Mouse (Mus musculus): ENCODE results near the gene Bbc3.
A peak's percentile ranks its signal among the peaks of the same experiment; 100 is the strongest.
"Not testable (repeated sequence)": the region's sequence is repeated elsewhere in the genome, so short reads cannot be mapped to it uniquely, and the experiment has no call there.

The Bbc3 gene

GRCm38 (mm10) chr7:16308093-16308492 lies at the start of gene Bbc3:
TSS of gene Bbc3 (plus strand) at chr7:16308393.
- DNase-seq (ENCODE audit: low spot score in 2 of 2): not testable (repeated sequence)

GRCm38 (mm10) chr7:16259110-16259590 lies 49.0 kb upstream of the Bbc3 start, which contains the start of gene C5ar1:
TSS of gene C5ar1 (minus strand) at chr7:16259540.
- DNase-seq (ENCODE audit: low spot score in 2 of 2): no peak

GRCm38 (mm10) chr7:16261097-16261496 lies 47.1 kb upstream of the Bbc3 start:
- DNase-seq (ENCODE audit: low spot score in 2 of 2): no peak

GRCm38 (mm10) chr7:16263015-16263787 lies 45.0 kb upstream of the Bbc3 start:
- peak; percentile 70 to 90 for DNase-seq (ENCODE audit: low spot score in 2 of 2)

GRCm38 (mm10) chr7:16263843-16264242 lies 44.4 kb upstream of the Bbc3 start:
- no peak for DNase-seq (ENCODE audit: low spot score in 2 of 2)

- DNase-seq (ENCODE audit: low spot score in 2 of 2): no peak
These were observed 42.3 kb upstream of the Bbc3 start for GRCm38 (mm10) chr7:16265856-16266255.

GRCm38 (mm10) chr7:16266593-16266992 lies 41.6 kb upstream of the Bbc3 start:
- DNase-seq (ENCODE audit: low spot score in 2 of 2): not testable (repeated sequence)

GRCm38 (mm10) chr7:16271139-16271538 lies 37.1 kb upstream of the Bbc3 start:
- DNase-seq (ENCODE audit: low spot score in 2 of 2): no peak

GRCm38 (mm10) chr7:16272681-16273080 lies 35.5 kb upstream of the Bbc3 start:
- peak; percentile 67 to 87 for DNase-seq (ENCODE audit: low spot score in 2 of 2)

GRCm38 (mm10) chr7:16273081-16273765 lies 35.0 kb upstream of the Bbc3 start, which contains the start of gene Inafm1:
TSS of gene Inafm1 (minus strand) at chr7:16273617.
- peak in 1 of 2 experiments; percentile 94 for DNase-seq (ENCODE audit: low spot score in 2 of 2)

- peak; percentile 86 to 88 for DNase-seq (ENCODE audit: low spot score in 2 of 2)
These were observed 34.4 kb upstream of the Bbc3 start for GRCm38 (mm10) chr7:16273766-16274140.

- peak; percentile 53 to 57 for DNase-seq (ENCODE audit: low spot score in 2 of 2)
These were observed 33.0 kb upstream of the Bbc3 start for GRCm38 (mm10) chr7:16274922-16275890.

- DNase-seq (ENCODE audit: low spot score in 2 of 2): no peak
These were observed 27.5 kb upstream of the Bbc3 start for GRCm38 (mm10) chr7:16280721-16281120.

- DNase-seq (ENCODE audit: low spot score in 2 of 2): no peak
These were observed 25.9 kb upstream of the Bbc3 start for GRCm38 (mm10) chr7:16282334-16282733.

- no peak for DNase-seq (ENCODE audit: low spot score in 2 of 2)
These were observed 24.2 kb upstream of the Bbc3 start for GRCm38 (mm10) chr7:16284001-16284400.

GRCm38 (mm10) chr7:16284904-16285303 lies 23.3 kb upstream of the Bbc3 start:
- no peak for DNase-seq (ENCODE audit: low spot score in 2 of 2)

- DNase-seq (ENCODE audit: low spot score in 2 of 2): peak in 1 of 2 experiments; percentile 81
These were observed 22.7 kb upstream of the Bbc3 start for GRCm38 (mm10) chr7:16285450-16286025.

- DNase-seq (ENCODE audit: low spot score in 2 of 2): peak; percentile 98 to 100
These were observed 21.9 kb upstream of the Bbc3 start, which contains the start of gene Ccdc9 for GRCm38 (mm10) chr7:16286026-16286961. TSS of gene Ccdc9 (minus strand) at chr7:16286795.

GRCm38 (mm10) chr7:16287016-16287415 lies 21.2 kb upstream of the Bbc3 start:
- DNase-seq (ENCODE audit: low spot score in 2 of 2): no peak

- no peak for DNase-seq (ENCODE audit: low spot score in 2 of 2)
These were observed 20.4 kb upstream of the Bbc3 start for GRCm38 (mm10) chr7:16287791-16288190.

Data from spleen, postnatal 10 days (tissue).